Mouse (Mus musculus): Measurements from ENCODE around the gene Pla2r1. TPM values are rescaled to one million over a fixed set of nuclear protein-coding genes. Genes with fewer than 3 reads are reported as not detected.

Pla2r1 gene
- polyA plus RNA-seq, 1 experiment, result 0.79 TPM

DNA sequence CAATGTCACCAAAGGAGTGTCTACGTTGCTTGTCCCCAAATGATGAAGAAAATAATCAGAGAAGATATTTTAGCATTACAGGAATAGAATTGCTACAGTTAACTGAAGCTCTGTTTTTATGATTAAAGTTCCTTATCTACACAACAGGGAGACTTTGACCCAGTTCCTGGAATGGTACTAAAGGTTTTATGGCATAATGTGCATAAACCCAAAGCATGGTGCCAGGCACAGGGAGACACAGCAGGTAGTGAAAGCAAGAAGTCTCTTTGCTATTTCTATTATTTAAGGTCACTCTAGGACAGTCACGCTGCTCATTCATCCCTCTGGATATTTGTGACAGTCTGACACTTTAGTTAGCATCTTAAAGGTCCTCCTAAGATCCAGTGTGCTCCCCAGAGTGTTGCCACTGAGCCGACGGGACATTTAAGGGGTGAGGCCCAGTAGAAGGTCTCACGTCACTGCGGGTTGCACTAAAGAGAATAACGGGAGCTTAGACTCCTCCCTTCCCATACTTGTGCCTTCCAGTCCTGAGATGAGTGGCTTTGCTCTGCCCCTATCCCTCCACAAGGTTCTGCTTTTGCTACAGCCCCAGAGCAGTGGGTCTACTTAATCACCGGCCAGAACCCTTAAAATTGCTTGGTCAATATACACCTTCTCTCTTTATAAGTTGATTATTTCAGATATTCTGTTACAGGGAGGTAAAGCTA is 122.6 kb downstream of the Pla2r1 start:
- Histone ChIP-seq H3K79me2 (ENCODE audit: control insufficient read depth, insufficient read depth) (no peaks in the 10 kb centered on the region), H3K36me3 (ENCODE audit: control insufficient read depth, insufficient read depth) (no peaks in the 10 kb centered on the region), H3ac (ENCODE audit: control insufficient read depth, insufficient read length) (no peak overlapping the region), H3K27me3 (ENCODE audit: control insufficient read depth, insufficient read depth, insufficient read length) (no peaks in the 10 kb centered on the region), H3K4me2 (ENCODE audit: low read depth) (no peak overlapping the region), H3K4me3 (no peak overlapping the region)
- TF ChIP-seq POLR2A (IDR thresholded peaks at IDR 0.05; ENCODE audit: insufficient read length, low read depth) (no peak), E2F4 (IDR thresholded peaks at IDR 0.05; ENCODE audit: insufficient read depth) (no peak), MAX (IDR thresholded peaks at IDR 0.05; ENCODE audit: low read depth) (no peak), REST (IDR thresholded peaks at IDR 0.05; ENCODE audit: insufficient read depth, insufficient read length) (no peak), MYOD1 (IDR thresholded peaks at IDR 0.05; ENCODE audit: control insufficient read depth in 1 of 3, insufficient read length in 2 of 3, low read depth in 2 of 3) (no peak), TCF12 (IDR thresholded peaks at IDR 0.05; ENCODE audit: insufficient read depth, poor library complexity, severe bottlenecking) (no peak), POLR2AphosphoS2 (IDR thresholded peaks at IDR 0.05; ENCODE audit: insufficient read length, low read depth) (no peak), TCF3 (IDR thresholded peaks at IDR 0.05; ENCODE audit: insufficient read length, low read depth) (no peak), CEBPB (IDR thresholded peaks at IDR 0.05; ENCODE audit: insufficient read depth, poor library complexity, severe bottlenecking) (no peak), USF1 (IDR thresholded peaks at IDR 0.05; ENCODE audit: low read depth) (no peak), SRF (IDR thresholded peaks at IDR 0.05; ENCODE audit: control insufficient read depth, insufficient read length, low read depth) (no peak), MYOG (IDR thresholded peaks at IDR 0.05; ENCODE audit: control insufficient read depth in 1 of 3, insufficient read depth in 1 of 3, insufficient read length in 2 of 3, low read depth in 2 of 3) (no peak)

GRCm38 (mm10) chr2:60418075-60418474 is 135.0 kb downstream of the Pla2r1 start:
- no peak overlapping the region for H3K4me2 ChIP-seq (ENCODE audit: low read depth)
- H3K36me3 ChIP-seq (ENCODE audit: control insufficient read depth, insufficient read depth), result no peaks in the 10 kb centered on the region
- TF ChIP-seq CEBPB (IDR thresholded peaks at IDR 0.05; ENCODE audit: insufficient read depth, poor library complexity, severe bottlenecking) (no peak), MAX (IDR thresholded peaks at IDR 0.05; ENCODE audit: low read depth) (no peak), MYOD1 (IDR thresholded peaks at IDR 0.05; ENCODE audit: control insufficient read depth in 1 of 3, insufficient read length in 2 of 3, low read depth in 2 of 3) (no peak), TCF3 (IDR thresholded peaks at IDR 0.05; ENCODE audit: insufficient read length, low read depth) (no peak), POLR2AphosphoS2 (IDR thresholded peaks at IDR 0.05; ENCODE audit: insufficient read length, low read depth) (no peak), TCF12 (IDR thresholded peaks at IDR 0.05; ENCODE audit: insufficient read depth, poor library complexity, severe bottlenecking) (no peak), MYOG (IDR thresholded peaks at IDR 0.05; ENCODE audit: control insufficient read depth in 1 of 3, insufficient read depth in 1 of 3, insufficient read length in 2 of 3, low read depth in 2 of 3) (no peak), POLR2A (IDR thresholded peaks at IDR 0.05; ENCODE audit: insufficient read length, low read depth) (no peak), REST (IDR thresholded peaks at IDR 0.05; ENCODE audit: insufficient read depth, insufficient read length) (no peak), USF1 (IDR thresholded peaks at IDR 0.05; ENCODE audit: low read depth) (no peak), E2F4 (IDR thresholded peaks at IDR 0.05; ENCODE audit: insufficient read depth) (no peak), SRF (IDR thresholded peaks at IDR 0.05; ENCODE audit: control insufficient read depth, insufficient read length, low read depth) (no peak)
- no peak overlapping the region for H3K4me3 ChIP-seq
- no peaks in the 10 kb centered on the region for H3K79me2 ChIP-seq (ENCODE audit: control insufficient read depth, insufficient read depth)
- H3K27me3 ChIP-seq (ENCODE audit: control insufficient read depth, insufficient read depth, insufficient read length), result no peaks in the 10 kb centered on the region
- no peak overlapping the region for H3ac ChIP-seq (ENCODE audit: control insufficient read depth, insufficient read length)

GRCm38 (mm10) chr2:60414334-60414733 is 138.8 kb downstream of the Pla2r1 start:
- H3K4me3 ChIP-seq, result no peak overlapping the region
- TF ChIP-seq POLR2A (IDR thresholded peaks at IDR 0.05; ENCODE audit: insufficient read length, low read depth) (no peak), REST (IDR thresholded peaks at IDR 0.05; ENCODE audit: insufficient read depth, insufficient read length) (no peak), MAX (IDR thresholded peaks at IDR 0.05; ENCODE audit: low read depth) (no peak), TCF12 (IDR thresholded peaks at IDR 0.05; ENCODE audit: insufficient read depth, poor library complexity, severe bottlenecking) (no peak), CEBPB (IDR thresholded peaks at IDR 0.05; ENCODE audit: insufficient read depth, poor library complexity, severe bottlenecking) (no peak), USF1 (IDR thresholded peaks at IDR 0.05; ENCODE audit: low read depth) (no peak), SRF (IDR thresholded peaks at IDR 0.05; ENCODE audit: control insufficient read depth, insufficient read length, low read depth) (no peak), MYOG (IDR thresholded peaks at IDR 0.05; ENCODE audit: control insufficient read depth in 1 of 3, insufficient read depth in 1 of 3, insufficient read length in 2 of 3, low read depth in 2 of 3) (no peak), E2F4 (IDR thresholded peaks at IDR 0.05; ENCODE audit: insufficient read depth) (no peak)
- H3K4me2 ChIP-seq (ENCODE audit: low read depth), result no peak overlapping the region
- H3K36me3 ChIP-seq (ENCODE audit: control insufficient read depth, insufficient read depth), result no peaks in the 10 kb centered on the region
- no peaks in the 10 kb centered on the region for H3K79me2 ChIP-seq (ENCODE audit: control insufficient read depth, insufficient read depth)
- no peak overlapping the region for H3ac ChIP-seq (ENCODE audit: control insufficient read depth, insufficient read length)
- H3K27me3 ChIP-seq (ENCODE audit: control insufficient read depth, insufficient read depth, insufficient read length), result no peaks in the 10 kb centered on the region

- Histone ChIP-seq H3ac (ENCODE audit: control insufficient read depth, insufficient read length) (no peak overlapping the region), H3K4me3 (no peak overlapping the region), H3K4me2 (ENCODE audit: low read depth) (no peak overlapping the region), H3K79me2 (ENCODE audit: control insufficient read depth, insufficient read depth) (no peaks in the 10 kb centered on the region), H3K27me3 (ENCODE audit: control insufficient read depth, insufficient read depth, insufficient read length) (no peaks in the 10 kb centered on the region), H3K36me3 (ENCODE audit: control insufficient read depth, insufficient read depth) (no peaks in the 10 kb centered on the region)
- no peak for TF ChIP-seq POLR2AphosphoS2 (IDR thresholded peaks at IDR 0.05; ENCODE audit: insufficient read length, low read depth)
- no peak for TF ChIP-seq POLR2A (IDR thresholded peaks at IDR 0.05; ENCODE audit: insufficient read length, low read depth)
- no peak for TF ChIP-seq SRF (IDR thresholded peaks at IDR 0.05; ENCODE audit: control insufficient read depth, insufficient read length, low read depth)
- TF ChIP-seq TCF12 (IDR thresholded peaks at IDR 0.05; ENCODE audit: insufficient read depth, poor library complexity, severe bottlenecking), result no peak
- TF ChIP-seq MYOG (IDR thresholded peaks at IDR 0.05; ENCODE audit: control insufficient read depth in 1 of 3, insufficient read depth in 1 of 3, insufficient read length in 2 of 3, low read depth in 2 of 3), result no peak
- no peak for TF ChIP-seq MYOD1 (IDR thresholded peaks at IDR 0.05; ENCODE audit: control insufficient read depth in 1 of 3, insufficient read length in 2 of 3, low read depth in 2 of 3)
- TF ChIP-seq E2F4 (IDR thresholded peaks at IDR 0.05; ENCODE audit: insufficient read depth), result no peak
- no peak for TF ChIP-seq TCF3 (IDR thresholded peaks at IDR 0.05; ENCODE audit: insufficient read length, low read depth)
- TF ChIP-seq REST (IDR thresholded peaks at IDR 0.05; ENCODE audit: insufficient read depth, insufficient read length), result no peak
- no peak for TF ChIP-seq CEBPB (IDR thresholded peaks at IDR 0.05; ENCODE audit: insufficient read depth, poor library complexity, severe bottlenecking)
- TF ChIP-seq MAX (IDR thresholded peaks at IDR 0.05; ENCODE audit: low read depth), result no peak
- no peak for TF ChIP-seq USF1 (IDR thresholded peaks at IDR 0.05; ENCODE audit: low read depth)
Measured at GRCm38 (mm10) chr2:60413006-60413650, 140.0 kb downstream of the Pla2r1 start.
